In genomic region chr4:129884041-129884930, GRCm38 (mm10) we compare ENCODE assay signal across 10 mouse cellular contexts. TPM values are rescaled to one million over a fixed set of nuclear protein-coding genes. Genes with fewer than 3 reads are reported as not detected.
A peak's percentile ranks its signal among the peaks of the same experiment; 100 is the strongest.
DNase-seq lines count a peak whose midpoint lies in the region; ATAC-seq and TF ChIP-seq lines count a peak whose summit lies in the region.
"Had no signal": no experiment of that assay in that cellular context is flagged by ENCODE, and none has a peak within 500 bp of the region (broad histone marks: within the 10 kb centered on the region; RNA-seq: fewer than 3 reads in every experiment).

No protein-coding gene starts in this region.

- ATAC-seq in hindbrain, embryonic 11.5 days (ENCODE audit: low FRiP score), result no peak

- 83% methylated on average over 12 of the region's 12 CpGs for WGBS in heart, adult 2 months
- 61% methylated on average over 12 of the region's 12 CpGs for WGBS in hindbrain, embryonic 11.5 days
- 88% methylated on average over 12 of the region's 12 CpGs for whole genome bisulfite sequencing in kidney, adult 2 months

- H3K4me2 ChIP-seq in hindbrain, embryonic 11.5 days (replicated peaks; ENCODE audit: low read depth, low read length), result no peak overlapping the region

- no peak overlapping the region for H3K9ac ChIP-seq in heart, adult 2 months (ENCODE audit: low read depth, low read length)
- peak overlapping the region; percentile 27 for H3K9ac ChIP-seq in hindbrain, embryonic 11.5 days (ENCODE audit: low read depth, low read length)
- H3K9ac ChIP-seq: liver, embryonic 14.5 days had no signal

- peak; percentile 42 to 43 for DNase-seq in heart, adult 2 months
- no peak for DNase-seq in heart, adult 8-10 months (ENCODE audit: low spot score)
- peak; percentile 75 for DNase-seq in MN1 (ENCODE audit: low spot score)
- DNase-seq in hindbrain, embryonic 11.5 days (ENCODE audit: low spot score), result peak; percentile 33
- peak; percentile 66 for DNase-seq in lung, postnatal 36 days
- peak; percentile 19 for DNase-seq in skeletal muscle tissue, adult 2 months (ENCODE audit: low read depth, low spot score)
- no peak for DNase-seq in cerebellum, adult 11-12 months
- DNase-seq in kidney, adult 2 months, result no peak

- no peaks in the 10 kb centered on the region for H3K27me3 ChIP-seq in heart, adult 2 months (ENCODE audit: control insufficient read depth, insufficient read depth, low read length)
- no peaks in the 10 kb centered on the region for H3K27me3 ChIP-seq in hindbrain, embryonic 11.5 days (ENCODE audit: control insufficient read depth, insufficient read depth, low read length)
- no peaks in the 10 kb centered on the region for H3K27me3 ChIP-seq in kidney, adult 2 months (replicated peaks; ENCODE audit: control insufficient read depth, insufficient read depth, low read length)

- H3K4me1 ChIP-seq in heart, adult 2 months (ENCODE audit: control insufficient read depth, insufficient read depth, low read length), result peaks cover 4% of the 10 kb centered on the region
- H3K4me1 ChIP-seq in hindbrain, embryonic 11.5 days (replicated peaks; ENCODE audit: control insufficient read depth, insufficient read depth, low read length), result no peaks in the 10 kb centered on the region; the same call in 1 of the 2 replicates
- peaks cover 3% of the 10 kb centered on the region; the same call in 1 of the 2 replicates for H3K4me1 ChIP-seq in kidney, adult 2 months (ENCODE audit: control insufficient read depth, insufficient read depth, low read length)

- TF ChIP-seq CTCF in heart, adult 2 months (IDR thresholded peaks at IDR 0.05), result no peak
- TF ChIP-seq CTCF in kidney, adult 2 months (conservative IDR thresholded peaks at IDR 0.05; ENCODE audit: insufficient read depth, insufficient read length, low read depth, low read length), result no peak

- H3K9me3 ChIP-seq in hindbrain, embryonic 11.5 days (ENCODE audit: control insufficient read depth, low read length), result no peaks in the 10 kb centered on the region
- H3K9me3 ChIP-seq: G1E had no signal

- no peak for TF ChIP-seq EP300 in heart, adult 2 months (IDR thresholded peaks at IDR 0.05; ENCODE audit: insufficient read depth, low read depth, low read length)

- peak overlapping the region; percentile 10; the same call in 1 of the 2 replicates for H3K27ac ChIP-seq in heart, adult 2 months
- H3K27ac ChIP-seq in hindbrain, embryonic 11.5 days (ENCODE audit: low read depth, low read length), result no peak overlapping the region
- H3K27ac ChIP-seq in kidney, adult 2 months (ENCODE audit: insufficient read depth, low read depth, low read length), result no peak overlapping the region
- H3K27ac ChIP-seq: liver, embryonic 14.5 days had no signal

- TF ChIP-seq POLR2A in heart, adult 2 months (IDR thresholded peaks at IDR 0.05; ENCODE audit: insufficient read depth, low read depth, low read length), result 0 out of 2 replicates have a peak, but pooled peaks have one; percentile 12
- no peak for TF ChIP-seq POLR2A in kidney, adult 2 months (IDR thresholded peaks at IDR 0.05; ENCODE audit: low read depth, low read length)

- H3K4me3 ChIP-seq in heart, adult 2 months, result no peak overlapping the region
- H3K4me3 ChIP-seq in hindbrain, embryonic 11.5 days (ENCODE audit: low read depth, low read length), result no peak overlapping the region
- H3K4me3 ChIP-seq in kidney, adult 2 months (ENCODE audit: insufficient read depth, low read depth, low read length), result no peak overlapping the region

- H3K36me3 ChIP-seq in heart, adult 2 months (ENCODE audit: control insufficient read depth, insufficient read depth, low read length), result no peaks in the 10 kb centered on the region
- no peaks in the 10 kb centered on the region for H3K36me3 ChIP-seq in hindbrain, embryonic 11.5 days (ENCODE audit: control insufficient read depth, insufficient read depth, low read length)
- H3K36me3 ChIP-seq in kidney, adult 2 months (ENCODE audit: control insufficient read depth, insufficient read depth, low read length), result no peaks in the 10 kb centered on the region
- H3K36me3 ChIP-seq: G1E had no signal

- no peaks in the 10 kb centered on the region for H3K79me2 ChIP-seq in heart, adult 2 months (replicated peaks; ENCODE audit: control insufficient read depth, insufficient read depth, low read length)

- intact Hi-C loops in heart, adult 2 months (cut with DNase I), result no loop called here

RNA-seq across cellular contexts. Expression of gene Spocd1, which starts 44.8 kb away (rescaled TPM):
- under 1 TPM in 1 of 2 experiments, not detected in 1; 0.07 TPM for total RNA-seq in heart, adult 2 months (2021)
- polyA plus RNA-seq in heart, adult 2 months (2012; rRNA removed), result not detected in 2 replicates
- under 1 TPM in 1 of 4 experiments, not detected in 3; 0.09 TPM for total RNA-seq in heart, adult 8-10 months (2022)
- 0.08 TPM in 1 of 2 replicates, not detected in the other for polyA plus RNA-seq in hindbrain, embryonic 11.5 days (2014; fragmentation: Nextera tagmentation; extraction: Ambion mirVana)
- polyA plus RNA-seq in kidney, adult 2 months (2012; rRNA removed), result not detected in 2 replicates
- total RNA-seq: G1E had no signal
- polyA plus RNA-seq: G1E had no signal

Comparison
In these comparisons a context has a peak if more than half of its experiments do, and no peak if none do; other contexts are left out.
1. DNase-seq: peak in heart, adult 2 months (2 of 2), MN1 (single experiment), hindbrain, embryonic 11.5 days (single experiment), lung, postnatal 36 days (single experiment) and skeletal muscle tissue, adult 2 months (single experiment); none in heart, adult 8-10 months (single experiment), cerebellum, adult 11-12 months (single experiment) and kidney, adult 2 months (single experiment).